Mouse (Mus musculus) gonadal fat pad, adult 2 months (tissue): ENCODE results near the gene Olfr6. TPM values are rescaled to one million over a fixed set of nuclear protein-coding genes. Genes with fewer than 3 reads are reported as not detected.
"Not testable (repeated sequence)": the region's sequence is repeated elsewhere in the genome, so short reads cannot be mapped to it uniquely, and the experiment has no call there.

Source experiments
- DNase-seq: peaks from one replicate; pipeline ENCODE4 v3.0.0-alpha.2; 2012; ENCODE audit warnings: low read depth
- polyA plus RNA-seq: library from polyadenylated mRNA; depleted of rRNA; stranded (reverse); fragments of >200 nt; gene quantifications from 2 replicates; pipeline ENCODE4 v1.2.3, GENCODE M21; 2012; rRNA removed

Olfr6 gene
- not detected in 2 replicates for polyA plus RNA-seq

- DNase-seq = no peak
These were observed at the start of gene Olfr6 for GRCm38 (mm10) chr7:106963837-106964236. Olfr6 (minus strand) TSS chr7:106963937.

- no peak for DNase-seq
These were observed 42.2 kb upstream of the Olfr6 start, which contains the start of gene Olfr2 for GRCm38 (mm10) chr7:107005972-107006371. Olfr2 (minus strand) TSS chr7:107006072.

- DNase-seq = no peak
These were observed 40.4 kb upstream of the Olfr6 start for GRCm38 (mm10) chr7:107004169-107004568.

GRCm38 (mm10) chr7:107000798-107001197 is 37.1 kb upstream of the Olfr6 start:
- no peak for DNase-seq

- DNase-seq = no peak
These were observed 21.5 kb upstream of the Olfr6 start for GRCm38 (mm10) chr7:106985236-106985635.

- no peak for DNase-seq
These were observed 11.6 kb upstream of the Olfr6 start, which contains the start of gene Olfr711 for GRCm38 (mm10) chr7:106975353-106975752. Olfr711 (minus strand) TSS chr7:106975453.

- not testable (repeated sequence) for DNase-seq
These were observed 3.8 kb upstream of the Olfr6 start for GRCm38 (mm10) chr7:106967503-106967902.

- DNase-seq = no peak
These were observed 15.5 kb downstream of the Olfr6 start, which contains the start of gene Olfr710 for GRCm38 (mm10) chr7:106948212-106948611. Olfr710 (minus strand) TSS chr7:106948312.

- DNase-seq = no peak
These were observed 31.6 kb downstream of the Olfr6 start, which contains the start of gene Olfr709-ps1 for GRCm38 (mm10) chr7:106932119-106932518. Olfr709-ps1 (minus strand) TSS chr7:106932219.

- DNase-seq = not testable (repeated sequence)
These were observed 42.8 kb downstream of the Olfr6 start for GRCm38 (mm10) chr7:106920961-106921360.

- no peak for DNase-seq
These were observed 56.1 kb downstream of the Olfr6 start, which contains the start of gene Olfr1532-ps1 for GRCm38 (mm10) chr7:106907676-106908075. Olfr1532-ps1 (plus strand) TSS chr7:106908001.

Other genes starting within 250 kb of the Olfr6 start
- not detected in 2 replicates for gene Olfr695, start 247.5 kb downstream of the Olfr6 start, polyA plus RNA-seq
- gene Olfr697, start 221.5 kb downstream of the Olfr6 start, polyA plus RNA-seq = not detected in 2 replicates
- gene Olfr698, start 208.5 kb downstream of the Olfr6 start, polyA plus RNA-seq = not detected in 2 replicates
- not detected in 2 replicates for gene Olfr699, start 170.7 kb downstream of the Olfr6 start, polyA plus RNA-seq
- gene Olfr700, start 155.1 kb downstream of the Olfr6 start, polyA plus RNA-seq = not detected in 2 replicates
- gene Olfr701, start 149.8 kb downstream of the Olfr6 start, polyA plus RNA-seq = 0.14 TPM in 1 of 2 replicates, not detected in the other
- not detected in 2 replicates for gene Olfr702, start 130.0 kb downstream of the Olfr6 start, polyA plus RNA-seq
- gene Olfr703, start 120.6 kb downstream of the Olfr6 start, polyA plus RNA-seq = not detected in 2 replicates
- not detected in 2 replicates for gene Olfr704, start 100.8 kb downstream of the Olfr6 start, polyA plus RNA-seq
- gene Olfr705, start 87.0 kb downstream of the Olfr6 start, polyA plus RNA-seq = not detected in 2 replicates
- not detected in 2 replicates for gene Olfr706, start 75.8 kb downstream of the Olfr6 start, polyA plus RNA-seq
- gene Olfr707, start 62.7 kb downstream of the Olfr6 start, polyA plus RNA-seq = not detected in 2 replicates
- not detected in 2 replicates for gene Olfr1532-ps1, start 55.9 kb downstream of the Olfr6 start, polyA plus RNA-seq
- gene Olfr709-ps1, start 31.7 kb downstream of the Olfr6 start, polyA plus RNA-seq = not detected in 2 replicates
- not detected in 2 replicates for gene Olfr710, start 15.6 kb downstream of the Olfr6 start, polyA plus RNA-seq
- not detected in 2 replicates for gene Olfr711, start 11.5 kb upstream of the Olfr6 start, polyA plus RNA-seq
- gene Olfr2, start 42.1 kb upstream of the Olfr6 start, polyA plus RNA-seq = not detected in 2 replicates
- gene Olfr713, start 67.2 kb upstream of the Olfr6 start, polyA plus RNA-seq = not detected in 2 replicates
- gene Olfr714, start 107.0 kb upstream of the Olfr6 start, polyA plus RNA-seq = not detected in 2 replicates
- not detected in 2 replicates for gene Olfr17, start 129.3 kb upstream of the Olfr6 start, polyA plus RNA-seq
- gene Olfr715b, start 146.4 kb upstream of the Olfr6 start, polyA plus RNA-seq = not detected in 2 replicates
- gene Olfr715, start 167.1 kb upstream of the Olfr6 start, polyA plus RNA-seq = not detected in 2 replicates
- gene Olfr716, start 174.4 kb upstream of the Olfr6 start, polyA plus RNA-seq = not detected in 2 replicates
- gene Nlrp14, start 203.1 kb upstream of the Olfr6 start, polyA plus RNA-seq = 0.19 and 0.28 TPM in 2 replicates
- gene Rbmxl2, start 245.5 kb upstream of the Olfr6 start, polyA plus RNA-seq = 0.07 and 0.20 TPM in 2 replicates